Mouse (Mus musculus) hindbrain, postnatal 0 days (tissue): ENCODE measurements at regions not wholly inside any gene's neighbourhood (a gene's known extent, or its start where the extent isn't known, plus 50 kb on each side); places are given as distances from the start of the nearest gene placed in this dataset.
A peak's percentile ranks its signal among the peaks of the same experiment; 100 is the strongest.

Experiments
- ATAC-seq: fragments of 200-750 bp; cut with Nextera tagmentation; 2 replicates; pipeline ENCODE4 v1.8.0; 2017; ENCODE audit warnings: mild to moderate bottlenecking, moderate TSS enrichment, moderate library complexity
- DNase-seq: peaks from one replicate; pipeline ENCODE4 v3.0.0-alpha.2; 2015; ENCODE audit warnings: low spot score
- H3K27ac ChIP-seq: fragments of 300-500 bp; sonication (generic); 2 replicates; pipeline ENCODE4 v1.5.1; 2014; ENCODE audit warnings: mild to moderate bottlenecking
- H3K27me3 ChIP-seq: fragments of 300-500 bp; sonication (generic); 2 replicates; pipeline ENCODE4 v1.6.1; 2014; ENCODE audit warnings: low read length, mixed read lengths; ENCODE audit not compliant: insufficient read depth
- H3K36me3 ChIP-seq: fragments of 300-500 bp; sonication (generic); 2 replicates; pipeline ENCODE4 v1.6.1; 2014; ENCODE audit warnings: low read length, mixed read lengths; ENCODE audit not compliant: insufficient read depth
- H3K4me1 ChIP-seq: fragments of 300-500 bp; sonication (generic); 2 replicates; pipeline ENCODE4 v1.6.1; 2014; ENCODE audit warnings: antibody characterized with exemption, low read length, mixed read lengths; ENCODE audit not compliant: insufficient read depth
- H3K4me2 ChIP-seq: fragments of 300-500 bp; sonication (generic); 2 replicates; pipeline ENCODE4 v1.6.1; 2014; ENCODE audit warnings: low read depth, mild to moderate bottlenecking, low read length, moderate library complexity, mixed read lengths
- H3K4me3 ChIP-seq: fragments of 300-500 bp; sonication (generic); 2 replicates; pipeline ENCODE4 v1.5.1; 2014; ENCODE audit warnings: low read length
- H3K9ac ChIP-seq: fragments of 300-500 bp; sonication (generic); replicated peaks from 2 replicates; pipeline ENCODE4 v1.6.1; 2014; ENCODE audit warnings: mild to moderate bottlenecking, low read length, moderate library complexity, mixed read lengths
- H3K9me3 ChIP-seq: fragments of 300-500 bp; sonication (generic); 2 replicates; pipeline ENCODE4 v1.6.1; 2016; ENCODE audit warnings: low read length, mixed read lengths
- CTCF ChIP-seq: IDR thresholded peaks from 2 replicates; pipeline ENCODE4 v1.5.1; 2016; ENCODE audit warnings: antibody characterized with exemption, control low read depth, low read depth
- WGBS: fragments of 180-500 bp; shearing (Covaris S2); extraction: QIAGEN DNeasy Blood & Tissue Kit; methylation state at CpG from one replicate; pipeline ENCODE4 v1.1.7; 2014; 5-methylcytosine and 5-hydroxymethylcytosine counted together

- Histone ChIP-seq H3K4me1 (no peaks in the 10 kb centered on the region), H3K4me2 (no peak overlapping the region), H3K4me3 (no peak overlapping the region), H3K9me3 (no peaks in the 10 kb centered on the region), H3K36me3 (no peaks in the 10 kb centered on the region), H3K9ac (no peak overlapping the region), H3K27ac (no peak overlapping the region), H3K27me3 (no peaks in the 10 kb centered on the region)
- ATAC-seq = peak; percentile 53; the same call in 1 of the 2 replicates
- WGBS = 50% methylated on average over 7 of the region's 7 CpGs
- DNase-seq = peak; percentile 57
- no peak for TF ChIP-seq CTCF
Observed at GRCm38 (mm10) chr1:80061632-80062031, 156.6 kb downstream of the Fam124b start.

GRCm38 (mm10) chr1:80045141-80045540, 173.1 kb downstream of the Fam124b start:
- Histone ChIP-seq H3K27ac (no peak overlapping the region), H3K9ac (no peak overlapping the region), H3K4me2 (no peak overlapping the region), H3K36me3 (no peaks in the 10 kb centered on the region), H3K4me1 (no peaks in the 10 kb centered on the region), H3K9me3 (no peaks in the 10 kb centered on the region), H3K4me3 (no peak overlapping the region), H3K27me3 (no peaks in the 10 kb centered on the region)
- 94% methylated on average over 10 of the region's 10 CpGs for WGBS
- DNase-seq (no peak), ATAC-seq (no peak)
- TF ChIP-seq CTCF = no peak

- H3K9me3 ChIP-seq = no peaks in the 10 kb centered on the region
- no peak overlapping the region for H3K4me2 ChIP-seq
- no peak overlapping the region for H3K27ac ChIP-seq
- no peaks in the 10 kb centered on the region for H3K27me3 ChIP-seq
- 92% methylated on average over 3 of the region's 3 CpGs for WGBS
- H3K4me1 ChIP-seq = no peaks in the 10 kb centered on the region
- peak; percentile 28 for DNase-seq
- H3K36me3 ChIP-seq = no peaks in the 10 kb centered on the region
- no peak for TF ChIP-seq CTCF
- no peak overlapping the region for H3K4me3 ChIP-seq
- no peak for ATAC-seq
- no peak overlapping the region for H3K9ac ChIP-seq
Observed at GRCm38 (mm10) chr1:80040409-80040808, 177.9 kb downstream of the Fam124b start.

GRCm38 (mm10) chr1:80039891-80040290, 178.4 kb downstream of the Fam124b start:
- H3K36me3 ChIP-seq = no peaks in the 10 kb centered on the region

GRCm38 (mm10) chr1:80039161-80039560, 178.2 kb upstream of the Serpine2 start:
- Histone ChIP-seq H3K9ac (no peak overlapping the region), H3K27ac (no peak overlapping the region), H3K4me2 (no peak overlapping the region), H3K4me3 (no peak overlapping the region), H3K9me3 (no peaks in the 10 kb centered on the region), H3K27me3 (no peaks in the 10 kb centered on the region), H3K4me1 (no peaks in the 10 kb centered on the region), H3K36me3 (no peaks in the 10 kb centered on the region)
- 85% methylated on average over 4 of the region's 4 CpGs for WGBS
- TF ChIP-seq CTCF = no peak
- DNase-seq (no peak), ATAC-seq (no peak)

More at GRCm38 (mm10) chr1:80039891-80040290, 178.4 kb downstream of the Fam124b start:
- ATAC-seq (no peak), DNase-seq (no peak)
- H3K4me3 ChIP-seq = no peak overlapping the region
- no peaks in the 10 kb centered on the region for H3K4me1 ChIP-seq
- no peak overlapping the region for H3K9ac ChIP-seq
- H3K4me2 ChIP-seq = no peak overlapping the region
- WGBS = 62% methylated on average over 3 of the region's 3 CpGs
- H3K27ac ChIP-seq = no peak overlapping the region
- H3K27me3 ChIP-seq = no peaks in the 10 kb centered on the region
- TF ChIP-seq CTCF = no peak
- H3K9me3 ChIP-seq = no peaks in the 10 kb centered on the region

- Histone ChIP-seq H3K9me3 (no peaks in the 10 kb centered on the region), H3K4me2 (no peak overlapping the region), H3K4me3 (no peak overlapping the region), H3K9ac (no peak overlapping the region), H3K4me1 (no peaks in the 10 kb centered on the region), H3K27ac (no peak overlapping the region), H3K27me3 (no peaks in the 10 kb centered on the region), H3K36me3 (no peaks in the 10 kb centered on the region)
- DNase-seq (no peak), ATAC-seq (no peak)
- TF ChIP-seq CTCF = no peak
Observed at GRCm38 (mm10) chr1:80038059-80038458, 177.1 kb upstream of the Serpine2 start.

GRCm38 (mm10) chr1:80036436-80036835, 175.5 kb upstream of the Serpine2 start:
- H3K4me2 ChIP-seq = no peak overlapping the region
- no peak overlapping the region for H3K9ac ChIP-seq
- H3K4me3 ChIP-seq = no peak overlapping the region
- ATAC-seq (no peak), DNase-seq (no peak)
- H3K27me3 ChIP-seq = no peaks in the 10 kb centered on the region
- H3K4me1 ChIP-seq = no peaks in the 10 kb centered on the region
- no peak overlapping the region for H3K27ac ChIP-seq
- no peaks in the 10 kb centered on the region for H3K9me3 ChIP-seq
- TF ChIP-seq CTCF = no peak
- no peaks in the 10 kb centered on the region for H3K36me3 ChIP-seq
- 91% methylated on average over 4 of the region's 4 CpGs for WGBS
